In the genomic region with DNA sequence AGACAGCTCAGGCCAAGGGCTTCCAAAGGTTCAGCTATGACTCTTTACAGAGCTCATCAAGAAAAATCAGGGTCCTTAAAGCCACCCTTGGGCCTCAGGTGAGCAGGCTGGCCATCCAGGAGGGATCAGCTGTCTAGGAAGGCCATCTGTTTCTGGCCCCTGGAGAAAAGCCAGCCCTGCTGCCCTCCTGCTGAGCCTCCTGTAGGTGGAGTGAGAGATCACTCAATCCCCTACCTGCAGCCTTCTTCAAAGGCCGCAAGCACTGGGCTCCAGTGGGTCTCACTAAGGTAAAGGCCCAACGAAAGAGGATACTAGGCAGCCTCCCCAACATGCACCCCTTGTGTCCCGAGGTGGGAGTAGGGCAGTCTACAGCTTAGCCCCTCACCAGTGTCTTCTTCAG, we compare ENCODE assay signal across 33 mouse cellular contexts. TPM values are rescaled to one million over a fixed set of nuclear protein-coding genes. Genes with fewer than 3 reads are reported as not detected.
DNase-seq lines count a peak whose midpoint lies in the region; ATAC-seq and TF ChIP-seq lines count a peak whose summit lies in the region.
"Had no signal": no experiment of that assay in that cellular context is flagged by ENCODE, and none has a peak within 500 bp of the region (broad histone marks: within the 10 kb centered on the region; RNA-seq: fewer than 3 reads in every experiment).

No protein-coding gene starts in this region.

- no peak for TF ChIP-seq EP300 in heart, adult 2 months (IDR thresholded peaks at IDR 0.05; ENCODE audit: insufficient read depth, low read depth, low read length)
- TF ChIP-seq EP300 in ES-Bruce4 (IDR thresholded peaks at IDR 0.05; ENCODE audit: insufficient read depth, low read depth, low read length) = no peak

- H3K27ac ChIP-seq in heart, adult 2 months = no peak overlapping the region
- H3K27ac ChIP-seq in kidney, embryonic 14.5 days (ENCODE audit: low read depth, low read length) = no peak overlapping the region
- no peak overlapping the region for H3K27ac ChIP-seq in ES-Bruce4 (ENCODE audit: insufficient read depth, low read length)
- H3K27ac ChIP-seq: embryonic facial prominence, embryonic 13.5 days; forebrain, embryonic 13.5 days; limb, embryonic 12.5 days; midbrain, embryonic 13.5 days had no signal

- TF ChIP-seq CTCF in heart, adult 2 months (IDR thresholded peaks at IDR 0.05) = 0 out of 2 replicates have a peak, but pooled peaks have one; percentile 1
- peak; percentile 37 for TF ChIP-seq CTCF in ES-Bruce4 (IDR thresholded peaks at IDR 0.05; ENCODE audit: low read depth, low read length)

- DNase-seq in heart, adult 2 months = no peak
- DNase-seq in heart, adult 9 months (ENCODE audit: low spot score in 2 of 2) = no peak
- DNase-seq in kidney, postnatal 10 days = peak; percentile 45
- peak; percentile 45 for DNase-seq in kidney, postnatal 14 days
- no peak for DNase-seq in gastrocnemius, adult 18-20 months (ENCODE audit: low spot score)
- DNase-seq: adrenal gland, postnatal 10 days; embryo, embryonic 11 days; heart, postnatal 10 days; liver, postnatal 0 days; thymus, adult 2 months had no signal

- intact Hi-C loops in heart, adult 2 months (cut with DNase I) = no loop called here

- WGBS in heart, adult 2 months = 70% methylated on average over 3 of the region's 3 CpGs
- 73% methylated on average over 3 of the region's 3 CpGs for WGBS in kidney, embryonic 14.5 days

- H3K79me2 ChIP-seq in heart, adult 2 months (replicated peaks; ENCODE audit: control insufficient read depth, insufficient read depth, low read length) = no peaks in the 10 kb centered on the region

- no peaks in the 10 kb centered on the region for H3K36me3 ChIP-seq in heart, adult 2 months (ENCODE audit: control insufficient read depth, insufficient read depth, low read length)
- no peaks in the 10 kb centered on the region; the same call in 1 of the 2 replicates for H3K36me3 ChIP-seq in kidney, embryonic 14.5 days (ENCODE audit: control insufficient read depth, insufficient read depth, low read length)
- no peaks in the 10 kb centered on the region for H3K36me3 ChIP-seq in ES-Bruce4 (ENCODE audit: control insufficient read depth, insufficient read depth, low read length, poor library complexity, severe bottlenecking)
- H3K36me3 ChIP-seq: embryonic facial prominence, embryonic 13.5 days; heart, embryonic 12.5 days; limb, embryonic 12.5 days had no signal

- no peak overlapping the region for H3K4me3 ChIP-seq in heart, adult 2 months
- H3K4me3 ChIP-seq in kidney, embryonic 14.5 days (ENCODE audit: low read length) = no peak overlapping the region
- no peak overlapping the region for H3K4me3 ChIP-seq in ES-Bruce4 (ENCODE audit: low read depth, low read length)
- H3K4me3 ChIP-seq: embryonic facial prominence, embryonic 13.5 days; erythroblast, embryonic 14.5 days; forebrain, embryonic 13.5 days; heart, embryonic 12.5 days; limb, embryonic 12.5 days; midbrain, embryonic 13.5 days had no signal

- no peak overlapping the region for H3K4me2 ChIP-seq in kidney, embryonic 14.5 days (replicated peaks; ENCODE audit: low read depth, low read length)
- H3K4me2 ChIP-seq: embryonic facial prominence, embryonic 13.5 days; forebrain, embryonic 13.5 days; heart, embryonic 12.5 days; limb, embryonic 12.5 days; liver, embryonic 11.5 days; midbrain, embryonic 13.5 days had no signal

- H3K4me1 ChIP-seq in heart, adult 2 months (ENCODE audit: control insufficient read depth, insufficient read depth, low read length) = no peaks in the 10 kb centered on the region
- 0 out of 2 replicates have a peak, but pooled peaks cover 4% of the 10 kb centered on the region for H3K4me1 ChIP-seq in kidney, embryonic 14.5 days (ENCODE audit: control insufficient read depth, insufficient read depth, low read length)
- H3K4me1 ChIP-seq in ES-Bruce4 (ENCODE audit: control insufficient read depth, insufficient read depth, low read length) = peaks cover 9% of the 10 kb centered on the region
- H3K4me1 ChIP-seq: forebrain, embryonic 13.5 days had no signal

- H3K9me3 ChIP-seq in kidney, embryonic 14.5 days (ENCODE audit: control insufficient read depth, low read length) = no peaks in the 10 kb centered on the region
- H3K9me3 ChIP-seq in ES-Bruce4 (replicated peaks; ENCODE audit: control insufficient read depth, insufficient read depth, low read length, poor library complexity, severe bottlenecking) = no peaks in the 10 kb centered on the region
- H3K9me3 ChIP-seq: embryonic facial prominence, embryonic 13.5 days; forebrain, embryonic 13.5 days; heart, embryonic 12.5 days; limb, embryonic 12.5 days; midbrain, embryonic 13.5 days had no signal

- ATAC-seq in kidney, embryonic 14.5 days (ENCODE audit: low FRiP score, low TSS enrichment) = no peak
- ATAC-seq in granulocyte monocyte progenitor cell, adult 5-6 weeks (replicated peaks; ENCODE audit: poor library complexity, severe bottlenecking) = no peak
- ATAC-seq: activated CD4-positive, CD25-positive, alpha-beta regulatory T cell, adult 4 months; forebrain, embryonic 13.5 days; intestine, postnatal 0 days; liver, postnatal 0 days; midbrain, embryonic 13.5 days had no signal

- no peaks in the 10 kb centered on the region for H3K27me3 ChIP-seq in heart, adult 2 months (ENCODE audit: control insufficient read depth, insufficient read depth, low read length)
- H3K27me3 ChIP-seq in kidney, embryonic 14.5 days (ENCODE audit: control insufficient read depth, insufficient read depth, low read length) = no peaks in the 10 kb centered on the region
- H3K27me3 ChIP-seq in ES-Bruce4 (ENCODE audit: control insufficient read depth, insufficient read depth, low read length, poor library complexity, severe bottlenecking) = no peaks in the 10 kb centered on the region
- H3K27me3 ChIP-seq: embryonic facial prominence, embryonic 13.5 days; forebrain, embryonic 13.5 days; midbrain, embryonic 13.5 days had no signal

- H3K9ac ChIP-seq in heart, adult 2 months (ENCODE audit: low read depth, low read length) = no peak overlapping the region
- H3K9ac ChIP-seq in kidney, embryonic 14.5 days (ENCODE audit: low read depth, low read length) = no peak overlapping the region
- H3K9ac ChIP-seq in ES-Bruce4 (ENCODE audit: low read depth, poor library complexity, severe bottlenecking) = no peak overlapping the region
- H3K9ac ChIP-seq: embryonic facial prominence, embryonic 13.5 days; forebrain, embryonic 13.5 days; heart, embryonic 12.5 days; limb, embryonic 12.5 days; liver, postnatal 0 days; midbrain, embryonic 13.5 days had no signal

- no peak for TF ChIP-seq POLR2A in heart, adult 2 months (IDR thresholded peaks at IDR 0.05; ENCODE audit: insufficient read depth, low read depth, low read length)
- no peak for TF ChIP-seq POLR2A in ES-Bruce4 (IDR thresholded peaks at IDR 0.05; ENCODE audit: insufficient read depth, low read length)

RNA-seq across cellular contexts. Expression of a gene that starts 29.0 kb away (rescaled TPM):
- not detected for total RNA-seq in heart, adult 2 months (2021)
- not detected in 2 replicates for polyA plus RNA-seq in heart, adult 2 months (2012; rRNA removed)
- not detected in 2 replicates for polyA plus RNA-seq in kidney, embryonic 14.5 days (2014; fragmentation: Nextera tagmentation; extraction: Ambion mirVana)
- polyA plus RNA-seq in ES-Bruce4 (2011; ENCODE audit: insufficient read depth, insufficient read length, low read depth, missing spikeins) = not detected in 2 replicates
- total RNA-seq in granulocyte monocyte progenitor cell, adult 5-6 weeks (2014; fragmentation: Nextera tagmentation) = not detected in 2 replicates
- not detected in 2 replicates for total RNA-seq in granulocyte monocyte progenitor cell, adult 5-6 weeks (2017)
- not detected for total RNA-seq in gastrocnemius, adult 18-20 months (2021)
- total RNA-seq: adrenal gland, postnatal 10 days; gastrocnemius, adult 8-10 months; heart, postnatal 10 days; layer of hippocampus, adult 8-10 months; left cerebral cortex, postnatal 14 days; megakaryocyte progenitor cell, adult 5-6 weeks had no signal
- polyA plus RNA-seq: activated CD4-positive, CD25-positive, alpha-beta regulatory T cell, adult 4 months; C2C12; embryonic facial prominence, embryonic 13.5 days; erythroblast, embryonic 14.5 days; forebrain, embryonic 13.5 days; frontal cortex, adult 2 months; gonadal fat pad, adult 2 months; heart, embryonic 12.5 days; hindbrain, embryonic 11.5 days; intestine, postnatal 0 days; limb, embryonic 12.5 days; liver, embryonic 11.5 days; liver, postnatal 0 days; midbrain, embryonic 13.5 days; neural tube, embryonic 11.5 days; small intestine, adult 2 months; stomach, embryonic 16.5 days; thymus, adult 2 months had no signal

RNA-seq across cellular contexts. Expression of a gene that starts 50.2 kb away (rescaled TPM):
- total RNA-seq in heart, adult 2 months (2021) = under 1 TPM; 0.14 to 0.18 TPM
- polyA plus RNA-seq in heart, adult 2 months (2012; rRNA removed) = 0.12 and 0.41 TPM in 2 replicates
- polyA plus RNA-seq in kidney, embryonic 14.5 days (2014; fragmentation: Nextera tagmentation; extraction: Ambion mirVana) = 10.8 and 15.1 TPM in 2 replicates
- 29.8 and 30.2 TPM in 2 replicates for polyA plus RNA-seq in ES-Bruce4 (2011; ENCODE audit: insufficient read depth, insufficient read length, low read depth, missing spikeins)
- not detected in 2 replicates for total RNA-seq in granulocyte monocyte progenitor cell, adult 5-6 weeks (2014; fragmentation: Nextera tagmentation)
- not detected in 2 replicates for total RNA-seq in granulocyte monocyte progenitor cell, adult 5-6 weeks (2017)
- under 1 TPM in 1 of 2 experiments, not detected in 1; 0.07 TPM for total RNA-seq in gastrocnemius, adult 18-20 months (2021)
- total RNA-seq: megakaryocyte progenitor cell, adult 5-6 weeks had no signal
- polyA plus RNA-seq: activated CD4-positive, CD25-positive, alpha-beta regulatory T cell, adult 4 months; erythroblast, embryonic 14.5 days; small intestine, adult 2 months had no signal

Comparison
In these comparisons a context has a peak if more than half of its experiments do, and no peak if none do; other contexts are left out.
1. DNase-seq: peak in kidney, postnatal 10 days (single experiment) and kidney, postnatal 14 days (single experiment); none in heart, adult 2 months (0 of 2), heart, adult 9 months (0 of 2) and gastrocnemius, adult 18-20 months (single experiment).